Mouse (Mus musculus) lung, postnatal 0 days (tissue): ENCODE data around the gene Prkcq. TPM values are rescaled to one million over a fixed set of nuclear protein-coding genes. Genes with fewer than 3 reads are reported as not detected.

ENCODE experiments used
- ATAC-seq: fragments of 200-750 bp; cut with Nextera tagmentation; 2 replicates; pipeline ENCODE4 v1.8.0; 2017; ENCODE audit warnings: moderate library complexity
- DNase-seq: peaks from one replicate; pipeline ENCODE4 v3.0.0-alpha.2; 2016; ENCODE audit warnings: low spot score
- H3K27ac ChIP-seq: fragments of 300-500 bp; sonication (generic); 2 replicates; pipeline ENCODE4 v1.5.1; 2014; ENCODE audit warnings: antibody characterized with exemption, mild to moderate bottlenecking, low read length, mixed read lengths
- H3K27me3 ChIP-seq: fragments of 300-500 bp; sonication (generic); replicated peaks from 2 replicates; pipeline ENCODE4 v1.6.1; 2014; ENCODE audit warnings: low read length, mixed read lengths; ENCODE audit not compliant: insufficient read depth
- H3K36me3 ChIP-seq: fragments of 300-500 bp; sonication (generic); 2 replicates; pipeline ENCODE4 v1.6.1; 2014; ENCODE audit warnings: low read length, mixed read lengths; ENCODE audit not compliant: insufficient read depth
- H3K4me1 ChIP-seq: fragments of 300-500 bp; sonication (generic); 2 replicates; pipeline ENCODE4 v1.6.1; 2014; ENCODE audit warnings: antibody characterized with exemption, low read depth, low read length, mixed read lengths; ENCODE audit not compliant: insufficient read depth
- H3K4me2 ChIP-seq: fragments of 300-500 bp; sonication (generic); replicated peaks from 2 replicates; pipeline ENCODE4 v1.6.1; 2014; ENCODE audit warnings: low read depth, mild to moderate bottlenecking, low read length, moderate library complexity, mixed read lengths
- H3K4me3 ChIP-seq: fragments of 300-500 bp; sonication (generic); 2 replicates; pipeline ENCODE4 v1.5.1; 2014; ENCODE audit warnings: low read depth, low read length
- H3K9ac ChIP-seq: fragments of 300-500 bp; sonication (generic); replicated peaks from 2 replicates; pipeline ENCODE4 v1.6.1; 2014; ENCODE audit warnings: low read depth, mild to moderate bottlenecking
- H3K9me3 ChIP-seq: fragments of 300-500 bp; sonication (generic); 2 replicates; pipeline ENCODE4 v1.6.1; 2016; ENCODE audit warnings: low read length, mixed read lengths
- CTCF ChIP-seq: IDR thresholded peaks from 2 replicates; pipeline ENCODE4 v1.5.1; 2016; ENCODE audit warnings: antibody characterized with exemption, mild to moderate bottlenecking
- EP300 ChIP-seq: IDR thresholded peaks from 2 replicates; pipeline ENCODE4 v1.6.1; 2016; ENCODE audit warnings: antibody characterized with exemption, mild to moderate bottlenecking, control low read depth
- WGBS: fragments of 180-500 bp; shearing (Covaris S2); extraction: QIAGEN DNeasy Blood & Tissue Kit; methylation state at CpG from one replicate; pipeline ENCODE4 v1.1.7; 2014; 5-methylcytosine and 5-hydroxymethylcytosine counted together
- polyA plus RNA-seq: library from polyadenylated mRNA; unstranded; fragments of >200 nt; fragmentation: Nextera tagmentation; extraction: Ambion mirVana; gene quantifications from 2 replicates; pipeline ENCODE4 v1.2.1, GENCODE M21; 2015

Gene Prkcq
- polyA plus RNA-seq, 1 experiment from 2014 or later: 2.2 TPM

DNA sequence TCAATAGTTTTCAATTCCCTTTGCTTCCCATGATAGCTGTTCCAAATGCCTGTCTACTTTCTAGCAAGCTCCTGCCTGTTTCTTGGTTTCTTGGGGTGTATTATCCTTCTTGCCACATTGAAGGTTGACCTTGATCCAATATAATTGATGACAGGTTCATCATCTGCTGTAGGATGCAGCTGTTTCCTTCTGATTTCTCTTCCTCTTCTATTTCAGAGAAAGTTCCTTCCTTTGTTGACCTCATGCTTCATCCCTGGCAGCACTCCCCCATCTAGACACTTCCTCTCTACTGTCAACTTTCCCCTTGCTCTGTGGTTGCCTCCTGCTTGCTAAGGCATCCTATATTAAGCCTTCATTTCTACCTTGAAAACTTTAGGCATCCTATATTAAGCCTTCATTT is 67.6 kb downstream of the Prkcq start:
- H3K9ac ChIP-seq: no peak overlapping the region
- H3K4me3 ChIP-seq: no peak overlapping the region
- H3K4me1 ChIP-seq: no peaks in the 10 kb centered on the region
- H3K27me3 ChIP-seq: no peaks in the 10 kb centered on the region
- H3K4me2 ChIP-seq: no peak overlapping the region
- H3K27ac ChIP-seq: no peak overlapping the region
- TF ChIP-seq CTCF (no peak), EP300 (peak; percentile 90)
- DNase-seq (peak; percentile 44), ATAC-seq (peak; percentile 33; the same call in 1 of the 2 replicates)
- H3K36me3 ChIP-seq: no peaks in the 10 kb centered on the region
- H3K9me3 ChIP-seq: no peaks in the 10 kb centered on the region

DNA sequence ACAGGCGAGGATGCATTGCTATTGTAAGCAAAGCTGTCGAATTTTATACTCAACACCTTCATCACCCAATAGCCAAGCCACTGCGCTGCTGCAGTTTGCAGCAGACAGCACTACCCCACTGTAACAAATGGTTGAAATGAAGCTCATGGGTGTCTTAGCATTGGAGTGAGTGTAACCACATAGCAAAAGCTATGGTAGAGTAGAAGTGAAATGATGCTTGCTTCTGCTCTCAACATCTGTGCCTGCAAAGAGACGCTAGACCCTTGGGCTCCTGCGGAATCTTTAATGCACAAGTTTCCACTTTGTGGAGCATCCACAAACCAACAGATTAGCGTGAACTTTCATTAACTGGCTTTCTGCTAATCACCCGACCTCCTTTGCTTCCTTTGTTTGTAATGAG is 74.0 kb downstream of the Prkcq start:
- Histone ChIP-seq H3K27ac (no peak overlapping the region), H3K9ac (no peak overlapping the region), H3K36me3 (no peaks in the 10 kb centered on the region), H3K9me3 (no peaks in the 10 kb centered on the region), H3K4me2 (no peak overlapping the region), H3K4me1 (no peaks in the 10 kb centered on the region), H3K4me3 (no peak overlapping the region), H3K27me3 (no peaks in the 10 kb centered on the region)
- WGBS: 70% methylated on average over 7 of the region's 7 CpGs
- TF ChIP-seq CTCF (no peak), EP300 (no peak)
- ATAC-seq: no peak
- DNase-seq: no peak

DNA sequence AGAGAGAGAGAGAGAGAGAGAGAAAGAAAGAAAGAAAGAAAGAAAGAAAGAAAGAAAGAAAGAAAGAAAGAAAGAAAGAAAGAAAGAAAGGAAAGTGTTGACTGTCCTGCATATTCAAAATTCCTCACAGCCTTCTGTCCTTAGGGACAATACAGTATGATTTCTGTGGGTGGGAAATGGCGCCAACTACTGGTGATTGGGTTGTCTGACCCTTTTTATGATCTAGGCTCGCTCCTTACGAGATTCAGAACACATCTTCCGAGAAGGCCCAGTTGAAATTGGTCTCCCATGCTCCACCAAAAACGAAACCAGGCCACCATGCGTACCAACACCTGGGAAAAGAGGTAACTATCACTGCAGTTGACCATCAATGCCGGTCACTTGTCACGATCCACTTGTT is 82.0 kb downstream of the Prkcq start:
- H3K4me2 ChIP-seq: no peak overlapping the region
- H3K9me3 ChIP-seq: no peaks in the 10 kb centered on the region
- no peaks in the 10 kb centered on the region for H3K27me3 ChIP-seq
- H3K36me3 ChIP-seq: no peaks in the 10 kb centered on the region
- no peak overlapping the region for H3K27ac ChIP-seq
- H3K4me3 ChIP-seq: no peak overlapping the region
- WGBS: 57% methylated on average over 8 of the region's 8 CpGs
- H3K4me1 ChIP-seq: no peaks in the 10 kb centered on the region
- DNase-seq (peak; percentile 26), ATAC-seq (no peak)
- no peak overlapping the region for H3K9ac ChIP-seq
- peak; percentile 75 for TF ChIP-seq CTCF
- no peak for TF ChIP-seq EP300

DNA sequence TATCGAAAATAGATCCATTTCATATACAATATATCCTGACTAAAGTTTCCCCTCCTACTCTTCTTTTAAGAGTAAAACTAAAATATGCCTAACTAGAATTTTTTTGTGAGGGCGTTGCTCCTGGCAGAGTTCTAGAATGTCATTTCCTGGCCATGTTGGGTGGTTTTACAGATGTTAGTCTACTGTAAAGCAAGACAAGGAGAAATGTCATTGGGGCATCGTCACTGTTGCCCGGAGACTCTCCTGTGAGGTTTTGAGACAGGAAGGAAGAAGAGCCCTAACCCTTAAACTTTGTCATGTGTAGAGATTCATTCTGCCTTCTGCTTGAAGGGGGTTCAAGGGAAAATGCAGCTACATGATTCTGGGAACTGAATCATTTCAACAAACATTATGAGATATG is 82.5 kb downstream of the Prkcq start:
- Histone ChIP-seq H3K27ac (no peak overlapping the region), H3K9ac (no peak overlapping the region), H3K9me3 (no peaks in the 10 kb centered on the region), H3K36me3 (no peaks in the 10 kb centered on the region), H3K4me3 (no peak overlapping the region), H3K27me3 (no peaks in the 10 kb centered on the region), H3K4me2 (no peak overlapping the region), H3K4me1 (no peaks in the 10 kb centered on the region)
- no peak for DNase-seq
- TF ChIP-seq CTCF: no peak
- no peak for TF ChIP-seq EP300
- ATAC-seq: no peak
- WGBS: 77% methylated on average over 4 of the region's 4 CpGs

DNA sequence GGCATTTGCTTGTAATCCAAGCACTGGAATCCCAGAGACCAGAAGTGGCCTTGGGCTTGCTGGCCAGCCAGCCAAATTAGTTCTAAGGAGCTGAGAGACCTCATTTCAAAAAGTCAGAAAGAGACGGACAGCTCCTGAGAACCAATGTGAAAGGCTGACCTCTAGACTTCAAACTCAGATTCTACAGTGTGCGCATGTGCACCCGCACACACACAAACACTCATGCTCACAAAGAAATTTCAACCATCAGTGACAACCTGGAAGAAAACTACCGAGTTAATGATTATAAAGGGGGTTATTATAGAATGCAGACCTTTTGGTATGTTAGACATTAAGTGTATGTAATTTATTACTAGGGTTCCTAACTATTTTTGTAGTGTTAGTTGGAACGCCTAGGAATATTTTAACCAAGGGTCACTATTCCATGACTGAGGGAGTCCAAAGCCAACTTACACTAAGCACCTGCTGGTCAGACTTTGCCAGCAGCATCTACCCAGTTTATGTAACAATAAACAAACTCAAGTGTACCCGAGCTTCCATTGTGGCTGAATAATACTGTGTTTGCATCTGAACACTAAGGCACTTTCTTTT is 85.4 kb downstream of the Prkcq start:
- TF ChIP-seq EP300: no peak
- TF ChIP-seq CTCF: no peak
- Histone ChIP-seq H3K36me3 (no peaks in the 10 kb centered on the region), H3K9me3 (no peaks in the 10 kb centered on the region), H3K9ac (no peak overlapping the region), H3K4me1 (no peaks in the 10 kb centered on the region), H3K27me3 (no peaks in the 10 kb centered on the region), H3K4me2 (no peak overlapping the region), H3K27ac (no peak overlapping the region), H3K4me3 (no peak overlapping the region)
- no peak for DNase-seq
- no peak for ATAC-seq
- 79% methylated on average over 6 of the region's 6 CpGs for WGBS

DNA sequence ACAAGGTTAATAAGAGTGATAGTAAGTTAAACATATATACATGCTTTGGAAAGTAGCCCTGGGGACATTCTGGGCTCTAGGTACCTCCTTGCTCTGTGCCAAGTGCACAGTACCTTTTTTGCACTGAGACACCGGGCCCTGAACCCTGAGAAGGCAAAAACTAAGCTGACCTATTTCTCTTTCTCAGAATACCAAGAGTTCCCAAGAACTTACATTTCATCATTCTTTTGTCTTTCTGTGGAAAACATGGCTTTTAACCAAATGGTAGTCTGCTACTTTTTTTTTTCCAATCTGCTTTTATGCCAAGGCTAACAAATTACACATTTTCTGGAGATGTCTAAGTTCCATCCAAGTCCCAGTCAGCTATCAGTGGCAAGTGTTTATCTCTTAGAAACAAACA is 86.3 kb downstream of the Prkcq start:
- Histone ChIP-seq H3K9ac (no peak overlapping the region), H3K4me1 (no peaks in the 10 kb centered on the region), H3K4me2 (no peak overlapping the region), H3K36me3 (no peaks in the 10 kb centered on the region), H3K9me3 (no peaks in the 10 kb centered on the region), H3K27me3 (no peaks in the 10 kb centered on the region), H3K27ac (no peak overlapping the region), H3K4me3 (no peak overlapping the region)
- ATAC-seq: no peak
- TF ChIP-seq EP300: no peak
- TF ChIP-seq CTCF: no peak
- no peak for DNase-seq
- 70% methylated on average over 1 of the region's 1 CpGs for WGBS

DNA sequence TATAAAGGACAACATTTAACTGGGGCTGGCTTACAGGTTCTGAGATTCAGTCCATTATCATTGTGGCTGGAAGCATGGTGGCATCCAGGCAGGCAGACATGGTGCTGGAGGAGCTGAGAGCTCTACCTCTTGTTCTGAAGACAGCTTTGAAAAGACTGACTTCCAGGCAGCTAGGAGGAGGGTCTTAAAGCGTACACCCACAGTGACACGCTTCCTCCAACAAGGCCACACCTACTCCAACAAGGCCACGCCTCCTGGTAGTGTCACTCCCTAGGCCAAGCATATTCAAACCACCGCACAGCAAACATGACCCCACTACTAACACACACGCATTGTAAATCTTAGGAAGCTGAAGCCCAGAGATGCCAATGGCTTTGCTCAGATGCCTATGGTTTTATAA is 87.5 kb downstream of the Prkcq start:
- TF ChIP-seq CTCF (no peak), EP300 (no peak)
- ATAC-seq (no peak), DNase-seq (no peak)
- Histone ChIP-seq H3K9ac (no peak overlapping the region), H3K4me2 (no peak overlapping the region), H3K27ac (no peak overlapping the region), H3K4me1 (no peaks in the 10 kb centered on the region), H3K27me3 (no peaks in the 10 kb centered on the region), H3K9me3 (no peaks in the 10 kb centered on the region), H3K36me3 (no peaks in the 10 kb centered on the region), H3K4me3 (no peak overlapping the region)
- WGBS: 76% methylated on average over 5 of the region's 5 CpGs
